Mouse (Mus musculus) granulocyte monocyte progenitor cell, adult 5-6 weeks (primary cell): Measurements from ENCODE around the gene Dtd1. TPM values are rescaled to one million over a fixed set of nuclear protein-coding genes. Genes with fewer than 3 reads are reported as not detected.

Experiments used
- ATAC-seq: replicated peaks from 2 replicates; pipeline ENCODE4 v1.8.0; 2016; ENCODE audit warnings: mild to moderate bottlenecking, moderate TSS enrichment, inconsistent platforms; ENCODE audit not compliant: poor library complexity, severe bottlenecking
- total RNA-seq, 2 experiments: library from RNA; stranded (forward) in 1 of 2; stranded (reverse) in 1 of 2; fragments of 200-712, 200-1000 nt in 1 of 2; fragments of >200 nt in 1 of 2; fragmentation: Nextera tagmentation in 1 of 2; gene quantifications; 2 replicates each; pipeline ENCODE4 v1.2.3; 2014 to 2017

Dtd1 gene
- total RNA-seq, 2 experiments from 2014 or later: 39.9 to 75.9 TPM

DNA sequence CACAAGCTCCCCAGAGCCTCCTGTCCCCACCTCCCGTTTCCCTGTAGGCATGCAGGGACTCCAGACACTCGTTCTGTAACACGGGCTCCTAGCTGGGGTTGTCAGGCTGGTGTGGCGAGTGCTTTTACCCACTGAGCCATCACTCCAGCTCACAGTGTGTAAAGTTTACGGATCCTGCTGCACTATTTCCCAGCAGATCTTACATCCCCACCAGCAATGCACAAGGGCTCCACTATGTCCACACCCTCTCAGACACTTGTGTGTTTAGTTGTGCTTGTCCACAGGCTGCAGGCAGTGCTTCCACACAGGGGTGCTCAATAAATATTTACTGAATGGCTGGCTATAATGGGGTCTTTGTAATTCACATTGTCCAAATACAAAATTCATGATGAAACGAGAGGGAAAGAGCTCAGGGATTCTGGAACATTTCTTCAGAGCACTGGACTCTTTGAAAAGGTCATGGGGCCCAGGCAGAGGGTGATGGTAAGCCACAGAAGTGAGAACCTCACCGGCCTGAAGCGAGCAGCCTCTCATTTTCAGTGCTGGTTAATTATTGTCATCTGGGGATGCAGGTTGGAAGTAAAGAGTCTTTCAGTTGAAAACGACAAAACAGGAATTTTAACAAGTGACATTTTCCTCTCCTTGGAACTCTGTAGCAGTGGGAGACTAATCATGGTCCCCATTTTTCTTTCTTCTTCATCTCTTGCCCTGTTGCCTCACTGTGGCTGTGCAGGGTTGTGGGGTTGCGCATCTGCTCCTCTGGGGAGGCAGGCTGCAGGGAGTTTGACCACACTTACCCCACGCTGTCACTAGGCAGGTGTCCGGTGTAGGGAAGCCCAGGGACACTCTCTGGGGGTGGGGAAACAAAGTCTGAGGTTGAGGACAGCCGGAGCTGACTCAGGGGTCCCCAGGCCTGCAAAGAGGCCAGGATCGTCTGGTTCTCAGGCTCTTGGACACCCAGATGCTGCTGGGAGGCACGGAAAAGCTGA lies 208.4 kb downstream of the Dtd1 start:
- ATAC-seq: no peak

Other genes with a start within 250 kb of the Dtd1 start
- gene Kat14, start 230.9 kb upstream of the Dtd1 start, total RNA-seq (2014; fragmentation: Nextera tagmentation): 62.8 and 84.3 TPM in 2 replicates
- gene Kat14, start 230.9 kb upstream of the Dtd1 start, total RNA-seq (2017): 37.3 and 37.9 TPM in 2 replicates
- not detected in 2 replicates for gene Pet117, start 230.9 kb upstream of the Dtd1 start, total RNA-seq (2014; fragmentation: Nextera tagmentation)
- gene Pet117, start 230.9 kb upstream of the Dtd1 start, total RNA-seq (2017): not detected in 2 replicates
- not detected in 2 replicates for gene Dzank1, start 72.5 kb upstream of the Dtd1 start, total RNA-seq (2014; fragmentation: Nextera tagmentation)
- 2.5 TPM in 1 of 2 replicates, not detected in the other for gene Dzank1, start 72.5 kb upstream of the Dtd1 start, total RNA-seq (2017)
- gene Polr3f, start 72.2 kb upstream of the Dtd1 start, total RNA-seq (2014; fragmentation: Nextera tagmentation): 15.6 and 19.1 TPM in 2 replicates
- gene Polr3f, start 72.2 kb upstream of the Dtd1 start, total RNA-seq (2017): 29.1 and 35.1 TPM in 2 replicates
- 11.5 and 19.1 TPM in 2 replicates for gene Rbbp9, start 49.0 kb upstream of the Dtd1 start, total RNA-seq (2014; fragmentation: Nextera tagmentation)
- gene Rbbp9, start 49.0 kb upstream of the Dtd1 start, total RNA-seq (2017): 9.6 and 9.7 TPM in 2 replicates
- gene Sec23b, start 43.7 kb upstream of the Dtd1 start, total RNA-seq (2014; fragmentation: Nextera tagmentation): 56.9 and 79.4 TPM in 2 replicates
- gene Sec23b, start 43.7 kb upstream of the Dtd1 start, total RNA-seq (2017): 120 and 130 TPM in 2 replicates
- 32.6 and 47.7 TPM in 2 replicates for gene Smim26, start 5.8 kb upstream of the Dtd1 start, total RNA-seq (2014; fragmentation: Nextera tagmentation)
- 15.6 and 30.0 TPM in 2 replicates for gene Smim26, start 5.8 kb upstream of the Dtd1 start, total RNA-seq (2017)
- gene Scp2d1, start 223.8 kb downstream of the Dtd1 start, total RNA-seq (2014; fragmentation: Nextera tagmentation): not detected in 2 replicates
- not detected in 2 replicates for gene Scp2d1, start 223.8 kb downstream of the Dtd1 start, total RNA-seq (2017)